Mouse (Mus musculus): ENCODE results near the gene Cops7b. TPM values are rescaled to one million over a fixed set of nuclear protein-coding genes. Genes with fewer than 3 reads are reported as not detected.

Cops7b gene
- total and polyA plus RNA-seq, 2 experiments from 2014 or later, result 37.6 to 54.3 TPM

GRCm38 (mm10) chr1:86551877-86552276 is 30.8 kb upstream of the Cops7b start:
- Histone ChIP-seq H3K4me3 (ENCODE audit: low read depth, low read length) (no peak overlapping the region), H3K9ac (no peak overlapping the region), H3K9me3 (ENCODE audit: low read length) (no peaks in the 10 kb centered on the region), H3K4me2 (ENCODE audit: low read depth) (no peak overlapping the region), H3K27me3 (ENCODE audit: insufficient read depth, low read length) (no peaks in the 10 kb centered on the region), H3K27ac (ENCODE audit: low read depth, low read length) (no peak overlapping the region), H3K36me3 (ENCODE audit: insufficient read depth) (peaks cover 14% of the 10 kb centered on the region), H3K4me1 (ENCODE audit: insufficient read depth) (no peaks in the 10 kb centered on the region)
- DNase-seq, result no peak
- no peak for TF ChIP-seq CTCF (IDR thresholded peaks at IDR 0.05; ENCODE audit: low read depth)
- no peak for ATAC-seq
- 40% methylated on average over 2 of the region's 2 CpGs for WGBS

GRCm38 (mm10) chr1:86555665-86556064 is 27.0 kb upstream of the Cops7b start:
- Histone ChIP-seq H3K4me3 (ENCODE audit: low read depth, low read length) (no peak overlapping the region), H3K27me3 (ENCODE audit: insufficient read depth, low read length) (no peaks in the 10 kb centered on the region), H3K4me2 (ENCODE audit: low read depth) (no peak overlapping the region), H3K4me1 (ENCODE audit: insufficient read depth) (no peaks in the 10 kb centered on the region), H3K27ac (ENCODE audit: low read depth, low read length) (no peak overlapping the region), H3K9ac (no peak overlapping the region), H3K36me3 (ENCODE audit: insufficient read depth) (peaks cover 8% of the 10 kb centered on the region; the same call in 1 of the 2 replicates), H3K9me3 (ENCODE audit: low read length) (no peaks in the 10 kb centered on the region)
- ATAC-seq, result no peak
- DNase-seq, result no peak
- WGBS, result 81% methylated on average over 3 of the region's 3 CpGs
- TF ChIP-seq CTCF (IDR thresholded peaks at IDR 0.05; ENCODE audit: low read depth), result no peak

GRCm38 (mm10) chr1:86557872-86558271 is 24.8 kb upstream of the Cops7b start:
- no peak overlapping the region for H3K4me3 ChIP-seq (ENCODE audit: low read depth, low read length)
- no peak overlapping the region for H3K27ac ChIP-seq (ENCODE audit: low read depth, low read length)
- H3K27me3 ChIP-seq (ENCODE audit: insufficient read depth, low read length), result no peaks in the 10 kb centered on the region
- no peaks in the 10 kb centered on the region for H3K9me3 ChIP-seq (ENCODE audit: low read length)
- peaks cover 11% of the 10 kb centered on the region for H3K36me3 ChIP-seq (ENCODE audit: insufficient read depth)
- no peaks in the 10 kb centered on the region for H3K4me1 ChIP-seq (ENCODE audit: insufficient read depth)
- TF ChIP-seq CTCF (IDR thresholded peaks at IDR 0.05; ENCODE audit: low read depth), result no peak
- WGBS, result 80% methylated on average over 7 of the region's 7 CpGs
- no peak overlapping the region for H3K9ac ChIP-seq
- DNase-seq (no peak), ATAC-seq (no peak)
- no peak overlapping the region for H3K4me2 ChIP-seq (ENCODE audit: low read depth)

- no peaks in the 10 kb centered on the region for H3K27me3 ChIP-seq (ENCODE audit: insufficient read depth, low read length)
- no peak for ATAC-seq
- WGBS, result 91% methylated on average over 3 of the region's 3 CpGs
- H3K4me3 ChIP-seq (ENCODE audit: low read depth, low read length), result no peak overlapping the region
- H3K9me3 ChIP-seq (ENCODE audit: low read length), result no peaks in the 10 kb centered on the region
- H3K9ac ChIP-seq, result no peak overlapping the region
- no peak for DNase-seq
- no peak for TF ChIP-seq CTCF (IDR thresholded peaks at IDR 0.05; ENCODE audit: low read depth)
- H3K27ac ChIP-seq (ENCODE audit: low read depth, low read length), result no peak overlapping the region
- no peaks in the 10 kb centered on the region for H3K4me1 ChIP-seq (ENCODE audit: insufficient read depth)
- H3K36me3 ChIP-seq (ENCODE audit: insufficient read depth), result peaks cover 24% of the 10 kb centered on the region
- no peak overlapping the region for H3K4me2 ChIP-seq (ENCODE audit: low read depth)
Observed at GRCm38 (mm10) chr1:86559232-86559631, 23.5 kb upstream of the Cops7b start.

GRCm38 (mm10) chr1:86562663-86563062 is 20.0 kb upstream of the Cops7b start:
- no peak for TF ChIP-seq CTCF (IDR thresholded peaks at IDR 0.05; ENCODE audit: low read depth)
- WGBS, result 93% methylated on average over 2 of the region's 2 CpGs
- H3K9me3 ChIP-seq (ENCODE audit: low read length), result no peaks in the 10 kb centered on the region
- H3K4me3 ChIP-seq (ENCODE audit: low read depth, low read length), result no peak overlapping the region
- peaks cover 23% of the 10 kb centered on the region for H3K36me3 ChIP-seq (ENCODE audit: insufficient read depth)
- no peaks in the 10 kb centered on the region for H3K4me1 ChIP-seq (ENCODE audit: insufficient read depth)
- DNase-seq, result no peak
- no peak overlapping the region for H3K27ac ChIP-seq (ENCODE audit: low read depth, low read length)
- H3K4me2 ChIP-seq (ENCODE audit: low read depth), result no peak overlapping the region
- H3K27me3 ChIP-seq (ENCODE audit: insufficient read depth, low read length), result no peaks in the 10 kb centered on the region
- ATAC-seq, result no peak
- H3K9ac ChIP-seq, result no peak overlapping the region

- DNase-seq (no peak), ATAC-seq (no peak)
- Histone ChIP-seq H3K27ac (ENCODE audit: low read depth, low read length) (no peak overlapping the region), H3K9me3 (ENCODE audit: low read length) (no peaks in the 10 kb centered on the region), H3K36me3 (ENCODE audit: insufficient read depth) (peaks cover 15% of the 10 kb centered on the region), H3K4me2 (ENCODE audit: low read depth) (no peak overlapping the region), H3K4me3 (ENCODE audit: low read depth, low read length) (no peak overlapping the region), H3K4me1 (ENCODE audit: insufficient read depth) (no peaks in the 10 kb centered on the region), H3K9ac (no peak overlapping the region), H3K27me3 (ENCODE audit: insufficient read depth, low read length) (no peaks in the 10 kb centered on the region)
- 77% methylated on average over 2 of the region's 2 CpGs for WGBS
- no peak for TF ChIP-seq CTCF (IDR thresholded peaks at IDR 0.05; ENCODE audit: low read depth)
Observed at GRCm38 (mm10) chr1:86568409-86568808, 14.3 kb upstream of the Cops7b start.

- ATAC-seq (no peak), DNase-seq (no peak)
- H3K4me1 ChIP-seq (ENCODE audit: insufficient read depth), result no peaks in the 10 kb centered on the region
- H3K36me3 ChIP-seq (ENCODE audit: insufficient read depth), result peaks cover 5% of the 10 kb centered on the region
- no peak overlapping the region for H3K4me3 ChIP-seq (ENCODE audit: low read depth, low read length)
- no peak for TF ChIP-seq CTCF (IDR thresholded peaks at IDR 0.05; ENCODE audit: low read depth)
- no peaks in the 10 kb centered on the region for H3K9me3 ChIP-seq (ENCODE audit: low read length)
- H3K9ac ChIP-seq, result no peak overlapping the region
- WGBS, result 89% methylated on average over 2 of the region's 2 CpGs
- H3K4me2 ChIP-seq (ENCODE audit: low read depth), result no peak overlapping the region
- H3K27me3 ChIP-seq (ENCODE audit: insufficient read depth, low read length), result no peaks in the 10 kb centered on the region
- H3K27ac ChIP-seq (ENCODE audit: low read depth, low read length), result no peak overlapping the region
Observed at GRCm38 (mm10) chr1:86569292-86569860, 13.3 kb upstream of the Cops7b start.

All from forebrain, postnatal 0 days (tissue).